In the genomic region with DNA sequence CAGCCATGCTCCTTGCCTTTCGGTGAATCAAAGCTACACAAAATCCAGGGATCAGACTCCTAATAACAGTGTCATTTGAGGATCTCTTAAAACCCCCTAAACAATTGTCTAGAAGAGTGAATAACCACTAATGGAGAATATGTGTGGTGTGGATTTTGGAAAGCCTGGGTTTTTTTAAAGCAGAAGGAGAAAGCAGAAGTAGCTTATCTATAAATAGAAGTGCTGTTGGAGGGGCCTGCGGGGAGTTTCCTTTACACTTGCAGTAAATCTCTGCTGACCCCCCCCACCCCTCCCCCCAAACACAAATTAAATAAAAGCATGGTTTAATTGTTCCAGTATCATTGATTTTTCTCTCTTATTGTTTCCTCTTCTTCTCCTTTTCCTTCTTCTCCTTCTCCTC, we compare ENCODE assay signal across 27 mouse cellular contexts.
A peak's percentile ranks its signal among the peaks of the same experiment; 100 is the strongest.
DNase-seq lines count a peak whose midpoint lies in the region; ATAC-seq and TF ChIP-seq lines count a peak whose summit lies in the region.
"Had no signal": no experiment of that assay in that cellular context is flagged by ENCODE, and none has a peak within 500 bp of the region (broad histone marks: within the 10 kb centered on the region; RNA-seq: fewer than 3 reads in every experiment).

No protein-coding gene starts in this region.

- TF ChIP-seq CTCF in intestine, postnatal 0 days (IDR thresholded peaks at IDR 0.05; ENCODE audit: low read depth), result no peak

- no peaks in the 10 kb centered on the region for H3K9me3 ChIP-seq in intestine, postnatal 0 days (ENCODE audit: control insufficient read depth)
- H3K9me3 ChIP-seq: embryonic facial prominence, embryonic 12.5 days; embryonic facial prominence, embryonic 15.5 days; heart, embryonic 10.5 days; hindbrain, embryonic 12.5 days; intestine, embryonic 15.5 days had no signal

- WGBS in intestine, postnatal 0 days, result 85% methylated on average over 2 of the region's 2 CpGs

- H3K4me1 ChIP-seq in intestine, postnatal 0 days (replicated peaks; ENCODE audit: control insufficient read depth, insufficient read depth, low read length), result no peaks in the 10 kb centered on the region
- H3K4me1 ChIP-seq: embryonic facial prominence, embryonic 12.5 days; embryonic facial prominence, embryonic 15.5 days; heart, embryonic 10.5 days; heart, embryonic 13.5 days; hindbrain, embryonic 12.5 days; intestine, embryonic 15.5 days had no signal

- no peak overlapping the region for H3K4me3 ChIP-seq in intestine, postnatal 0 days (ENCODE audit: low read depth, low read length)
- H3K4me3 ChIP-seq: embryonic facial prominence, embryonic 12.5 days; embryonic facial prominence, embryonic 15.5 days; gastrocnemius, adult 2 months; heart, embryonic 10.5 days; heart, embryonic 13.5 days; hindbrain, embryonic 12.5 days; intestine, embryonic 15.5 days had no signal

- H3K27ac ChIP-seq in intestine, postnatal 0 days (ENCODE audit: low read depth, low read length), result no peak overlapping the region
- H3K27ac ChIP-seq: embryonic facial prominence, embryonic 12.5 days; embryonic facial prominence, embryonic 15.5 days; gastrocnemius, adult 2 months; heart, embryonic 10.5 days; heart, embryonic 13.5 days; hindbrain, embryonic 12.5 days; intestine, embryonic 15.5 days had no signal

- H3K27me3 ChIP-seq in intestine, postnatal 0 days (replicated peaks; ENCODE audit: control insufficient read depth, insufficient read depth, low read length), result no peaks in the 10 kb centered on the region
- H3K27me3 ChIP-seq: embryonic facial prominence, embryonic 12.5 days; embryonic facial prominence, embryonic 15.5 days; heart, embryonic 13.5 days; hindbrain, embryonic 12.5 days; intestine, embryonic 15.5 days; Patski had no signal

- no peak overlapping the region for H3K4me2 ChIP-seq in intestine, postnatal 0 days (replicated peaks; ENCODE audit: low read depth)
- H3K4me2 ChIP-seq: embryonic facial prominence, embryonic 12.5 days; embryonic facial prominence, embryonic 15.5 days; heart, embryonic 13.5 days; hindbrain, embryonic 12.5 days; intestine, embryonic 15.5 days had no signal

- DNase-seq in B cell, adult 2 months, result peak; percentile 3 to 4
- DNase-seq in MEL-GATA-1-ER (ENCODE audit: extremely low read depth, low read depth), result peak; percentile 11
- no peak for DNase-seq in heart, adult 9 months (ENCODE audit: low spot score in 2 of 2)
- DNase-seq in cerebellum, postnatal 36 days, result no peak
- DNase-seq: adrenal gland, adult 2 months; adrenal gland, postnatal 14 days; cerebellum, adult 11-12 months; cerebellum, adult 8-10 months; cerebellum, postnatal 10 days; forebrain, postnatal 0 days; gastrocnemius, adult 2 months; gastrocnemius, postnatal 14 days; heart, adult 18-20 months; heart, postnatal 14 days; heart, postnatal 4 days; kidney, adult 18-20 months had no signal

- H3K9ac ChIP-seq in intestine, postnatal 0 days (ENCODE audit: low read depth, low read length), result no peak overlapping the region
- H3K9ac ChIP-seq: embryonic facial prominence, embryonic 12.5 days; embryonic facial prominence, embryonic 15.5 days; forebrain, postnatal 0 days; heart, embryonic 13.5 days; hindbrain, embryonic 12.5 days; intestine, embryonic 15.5 days had no signal

- peak; percentile 56 to 86; a peak in 3 of 4 replicates for ATAC-seq in hematopoietic stem cell, adult 5-6 weeks (replicated peaks in 1 of 2; ENCODE audit: insufficient read depth in 1 of 2, low FRiP score in 2 of 2, low TSS enrichment in 1 of 2, low read depth in 1 of 2, poor library complexity in 2 of 2, severe bottlenecking in 2 of 2)
- no peak for ATAC-seq in intestine, postnatal 0 days
- ATAC-seq: forebrain, embryonic 14.5 days; forebrain, postnatal 0 days; hindbrain, embryonic 16.5 days; intestine, embryonic 15.5 days; Patski had no signal

- no peaks in the 10 kb centered on the region for H3K36me3 ChIP-seq in intestine, postnatal 0 days (ENCODE audit: control insufficient read depth, insufficient read depth)
- H3K36me3 ChIP-seq: embryonic facial prominence, embryonic 12.5 days; embryonic facial prominence, embryonic 15.5 days; heart, embryonic 10.5 days; heart, embryonic 13.5 days; hindbrain, embryonic 12.5 days; intestine, embryonic 15.5 days had no signal

Comparison
In these comparisons a context has a peak if more than half of its experiments do, and no peak if none do; other contexts are left out.
1. DNase-seq: peak in B cell, adult 2 months (2 of 2) and MEL-GATA-1-ER (single experiment); none in heart, adult 9 months (0 of 2) and cerebellum, postnatal 36 days (0 of 2).